ENCODE assay signal across 9 mouse cellular contexts in the genomic region with DNA sequence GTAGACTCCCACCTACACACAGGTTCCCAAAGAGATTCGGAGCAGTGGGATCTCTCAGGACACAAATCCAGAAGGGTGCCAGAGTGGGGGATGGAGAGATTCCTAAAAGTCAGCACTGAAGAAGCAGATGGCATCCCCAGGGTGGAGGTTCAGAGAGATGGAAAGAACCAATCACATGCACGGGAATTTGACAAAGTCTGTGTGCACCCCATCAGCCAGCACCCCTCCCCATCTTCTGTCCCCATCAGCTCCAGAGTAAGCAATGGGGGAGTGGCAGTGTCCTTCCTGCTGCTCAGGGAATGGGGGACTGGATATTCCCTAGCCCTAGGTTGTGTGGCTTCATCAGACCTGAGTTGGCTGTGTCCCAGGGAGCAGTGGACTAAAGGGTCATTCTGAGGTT. TPM values are rescaled to one million over a fixed set of nuclear protein-coding genes. Genes with fewer than 3 reads are reported as not detected.
DNase-seq lines count a peak whose midpoint lies in the region; ATAC-seq and TF ChIP-seq lines count a peak whose summit lies in the region.
"Had no signal": no experiment of that assay in that cellular context is flagged by ENCODE, and none has a peak within 500 bp of the region (broad histone marks: within the 10 kb centered on the region; RNA-seq: fewer than 3 reads in every experiment).

No protein-coding gene starts in this region.

- no peak for DNase-seq in heart, postnatal 0 days (ENCODE audit: low spot score)
- no peak for DNase-seq in heart, postnatal 4 days
- DNase-seq in cerebellum, adult 8-10 months = peak; percentile 79
- no peak for DNase-seq in hindbrain, embryonic 10.5 days (ENCODE audit: low spot score)
- DNase-seq in midbrain, embryonic 10.5 days (ENCODE audit: low spot score) = no peak
- no peak for DNase-seq in natural killer cell, adult 2 months (ENCODE audit: low spot score in 2 of 2)
- no peak for DNase-seq in right cerebral cortex, postnatal 25 days
- no peak for DNase-seq in thymus, adult 2 months

- peak overlapping the region; percentile 92 for H3K27ac ChIP-seq in heart, postnatal 0 days (ENCODE audit: low read depth)
- H3K27ac ChIP-seq in hindbrain, embryonic 10.5 days = peak overlapping the region; percentile 78; the same call in 1 of the 2 replicates
- H3K27ac ChIP-seq in midbrain, embryonic 10.5 days (replicated peaks) = no peak overlapping the region
- H3K27ac ChIP-seq in thymus, adult 2 months (ENCODE audit: control insufficient read depth, insufficient read depth, low read length) = no peak overlapping the region

- peaks cover 28% of the 10 kb centered on the region for H3K4me1 ChIP-seq in heart, postnatal 0 days (ENCODE audit: control insufficient read depth, insufficient read depth)
- H3K4me1 ChIP-seq in hindbrain, embryonic 10.5 days (replicated peaks) = peaks cover 41% of the 10 kb centered on the region
- peaks cover 27% of the 10 kb centered on the region for H3K4me1 ChIP-seq in midbrain, embryonic 10.5 days
- H3K4me1 ChIP-seq in thymus, adult 2 months (replicated peaks; ENCODE audit: control insufficient read depth, insufficient read depth, low read length) = no peaks in the 10 kb centered on the region

- TF ChIP-seq POLR2A in thymus, adult 2 months (IDR thresholded peaks at IDR 0.05; ENCODE audit: control insufficient read depth, extremely low read depth, insufficient read depth, low read length, poor library complexity) = no peak

- peak; percentile 9; the same call in 1 of the 2 replicates for ATAC-seq in heart, postnatal 0 days (ENCODE audit: insufficient read depth, low read depth)

- H3K4me3 ChIP-seq in heart, postnatal 0 days (ENCODE audit: low read depth, low read length) = peak overlapping the region; percentile 56
- H3K4me3 ChIP-seq in hindbrain, embryonic 10.5 days = peak overlapping the region; percentile 45
- peak overlapping the region; percentile 57 for H3K4me3 ChIP-seq in midbrain, embryonic 10.5 days
- no peak overlapping the region for H3K4me3 ChIP-seq in thymus, adult 2 months (ENCODE audit: control insufficient read depth, insufficient read depth, low read length)

- 0% methylated on average over 2 of the region's 2 CpGs for WGBS in heart, postnatal 0 days
- WGBS in hindbrain, embryonic 10.5 days = 15% methylated on average over 2 of the region's 2 CpGs
- WGBS in midbrain, embryonic 10.5 days = 13% methylated on average over 2 of the region's 2 CpGs
- 0% methylated on average over 2 of the region's 2 CpGs for WGBS in thymus, adult 2 months

- H3K4me2 ChIP-seq in heart, postnatal 0 days (ENCODE audit: low read depth, low read length) = peak overlapping the region; percentile 74

- H3K9me3 ChIP-seq in heart, postnatal 0 days (replicated peaks; ENCODE audit: control insufficient read depth, low read length) = no peaks in the 10 kb centered on the region
- H3K9me3 ChIP-seq in hindbrain, embryonic 10.5 days = no peaks in the 10 kb centered on the region
- H3K9me3 ChIP-seq in midbrain, embryonic 10.5 days (replicated peaks) = no peaks in the 10 kb centered on the region

- peak overlapping the region; percentile 64 for H3K9ac ChIP-seq in heart, postnatal 0 days (replicated peaks; ENCODE audit: low read depth, low read length)

- 0 out of 2 replicates have a peak, but pooled peaks cover 2% of the 10 kb centered on the region for H3K27me3 ChIP-seq in heart, postnatal 0 days (ENCODE audit: control insufficient read depth, insufficient read depth, low read length)
- H3K27me3 ChIP-seq in hindbrain, embryonic 10.5 days (ENCODE audit: insufficient read depth, poor library complexity, severe bottlenecking) = peaks cover 73% of the 10 kb centered on the region
- peaks cover 70% of the 10 kb centered on the region for H3K27me3 ChIP-seq in midbrain, embryonic 10.5 days (ENCODE audit: low read depth, poor library complexity, severe bottlenecking)
- H3K27me3 ChIP-seq in thymus, adult 2 months (ENCODE audit: control insufficient read depth, insufficient read depth, low read length) = peaks cover 9% of the 10 kb centered on the region; the same call in 1 of the 2 replicates

- 0 out of 2 replicates have a peak, but pooled peaks cover 7% of the 10 kb centered on the region for H3K36me3 ChIP-seq in heart, postnatal 0 days (replicated peaks; ENCODE audit: control insufficient read depth, insufficient read depth, low read length)
- H3K36me3 ChIP-seq in hindbrain, embryonic 10.5 days = no peaks in the 10 kb centered on the region
- H3K36me3 ChIP-seq in midbrain, embryonic 10.5 days = no peaks in the 10 kb centered on the region
- no peaks in the 10 kb centered on the region for H3K36me3 ChIP-seq in thymus, adult 2 months (ENCODE audit: control insufficient read depth, insufficient read depth, low read length)

- no peak for TF ChIP-seq CTCF in heart, postnatal 0 days (IDR thresholded peaks at IDR 0.05; ENCODE audit: low read depth)
- no peak for TF ChIP-seq CTCF in thymus, adult 2 months (IDR thresholded peaks at IDR 0.05; ENCODE audit: borderline replicate concordance, control insufficient read depth, extremely low read depth, insufficient read depth, low read length, poor library complexity)

- no peak for TF ChIP-seq EP300 in heart, postnatal 0 days (IDR thresholded peaks at IDR 0.05; ENCODE audit: low read depth)

RNA-seq across cellular contexts. Expression of gene Epn3, which starts 0.7 kb away (rescaled TPM):
- total RNA-seq in heart, postnatal 0 days (2014; rRNA removed; ENCODE audit: low replicate concordance) = 32.5 and 44.4 TPM in 2 replicates
- 11.4 and 13.3 TPM in 2 replicates for polyA plus RNA-seq in heart, postnatal 0 days (2015; fragmentation: Nextera tagmentation; extraction: Ambion mirVana)
- 10 to 100 TPM; 31.3 to 34.3 TPM for total RNA-seq in heart, postnatal 4 days (2021)
- 1.7 and 1.9 TPM in 2 replicates for polyA plus RNA-seq in hindbrain, embryonic 10.5 days (2016; fragmentation: Nextera tagmentation; extraction: Ambion mirVana)
- 0.57 and 0.80 TPM in 2 replicates for polyA plus RNA-seq in midbrain, embryonic 10.5 days (2016; fragmentation: Nextera tagmentation; extraction: Ambion mirVana)
- 1.8 and 3.3 TPM in 2 replicates for polyA plus RNA-seq in thymus, adult 2 months (2012; rRNA removed)

RNA-seq across cellular contexts. Expression of gene Spata20, which starts 13.1 kb away (rescaled TPM):
- not detected in 2 replicates for total RNA-seq in heart, postnatal 0 days (2014; rRNA removed; ENCODE audit: low replicate concordance)
- 0.30 and 0.56 TPM in 2 replicates for polyA plus RNA-seq in heart, postnatal 0 days (2015; fragmentation: Nextera tagmentation; extraction: Ambion mirVana)
- total RNA-seq in heart, postnatal 4 days (2021) = 1 to 10 TPM in 1 of 2 experiments, under 1 TPM in 1; 0.61 to 1.5 TPM
- 0.05 TPM in 1 of 2 replicates, not detected in the other for polyA plus RNA-seq in hindbrain, embryonic 10.5 days (2016; fragmentation: Nextera tagmentation; extraction: Ambion mirVana)
- polyA plus RNA-seq in midbrain, embryonic 10.5 days (2016; fragmentation: Nextera tagmentation; extraction: Ambion mirVana) = 0.12 TPM in 1 of 2 replicates, not detected in the other
- polyA plus RNA-seq in thymus, adult 2 months (2012; rRNA removed) = 0.04 and 0.39 TPM in 2 replicates
- polyA plus RNA-seq: liver, embryonic 16.5 days had no signal

RNA-seq across cellular contexts. Expression of gene Mycbpap, which starts 22.5 kb away (rescaled TPM):
- 3.2 and 4.7 TPM in 2 replicates for total RNA-seq in heart, postnatal 0 days (2014; rRNA removed; ENCODE audit: low replicate concordance)
- polyA plus RNA-seq in heart, postnatal 0 days (2015; fragmentation: Nextera tagmentation; extraction: Ambion mirVana) = 3.5 and 3.7 TPM in 2 replicates
- 1 to 10 TPM; 5.9 to 6.3 TPM for total RNA-seq in heart, postnatal 4 days (2021)
- 3.9 and 4.6 TPM in 2 replicates for polyA plus RNA-seq in hindbrain, embryonic 10.5 days (2016; fragmentation: Nextera tagmentation; extraction: Ambion mirVana)
- 2.7 and 2.9 TPM in 2 replicates for polyA plus RNA-seq in midbrain, embryonic 10.5 days (2016; fragmentation: Nextera tagmentation; extraction: Ambion mirVana)
- 0.13 and 0.19 TPM in 2 replicates for polyA plus RNA-seq in thymus, adult 2 months (2012; rRNA removed)
- polyA plus RNA-seq: liver, embryonic 16.5 days had no signal

RNA-seq across cellular contexts. Expression of gene Cacna1g, which starts 25.0 kb away (rescaled TPM):
- 29.6 and 46.2 TPM in 2 replicates for total RNA-seq in heart, postnatal 0 days (2014; rRNA removed; ENCODE audit: low replicate concordance)
- polyA plus RNA-seq in heart, postnatal 0 days (2015; fragmentation: Nextera tagmentation; extraction: Ambion mirVana) = 6.9 and 7.4 TPM in 2 replicates
- 10 to 100 TPM; 48.7 to 52.8 TPM for total RNA-seq in heart, postnatal 4 days (2021)
- 5.3 and 7.7 TPM in 2 replicates for polyA plus RNA-seq in hindbrain, embryonic 10.5 days (2016; fragmentation: Nextera tagmentation; extraction: Ambion mirVana)
- polyA plus RNA-seq in midbrain, embryonic 10.5 days (2016; fragmentation: Nextera tagmentation; extraction: Ambion mirVana) = 8.1 and 9.1 TPM in 2 replicates
- polyA plus RNA-seq in thymus, adult 2 months (2012; rRNA removed) = 2.3 and 6.5 TPM in 2 replicates

RNA-seq across cellular contexts. Expression of gene Rsad1, which starts 50.0 kb away (rescaled TPM):
- total RNA-seq in heart, postnatal 0 days (2014; rRNA removed; ENCODE audit: low replicate concordance) = 14.5 and 17.7 TPM in 2 replicates
- polyA plus RNA-seq in heart, postnatal 0 days (2015; fragmentation: Nextera tagmentation; extraction: Ambion mirVana) = 9.2 and 9.8 TPM in 2 replicates
- 10 to 100 TPM; 12.3 to 13.0 TPM for total RNA-seq in heart, postnatal 4 days (2021)
- polyA plus RNA-seq in hindbrain, embryonic 10.5 days (2016; fragmentation: Nextera tagmentation; extraction: Ambion mirVana) = 3.6 and 4.3 TPM in 2 replicates
- polyA plus RNA-seq in midbrain, embryonic 10.5 days (2016; fragmentation: Nextera tagmentation; extraction: Ambion mirVana) = 4.6 and 5.1 TPM in 2 replicates
- 5.4 and 6.8 TPM in 2 replicates for polyA plus RNA-seq in thymus, adult 2 months (2012; rRNA removed)

Comparison
In these comparisons a context has a peak if more than half of its experiments do, and no peak if none do; other contexts are left out.
1. H3K27ac ChIP-seq: peak in heart, postnatal 0 days (single experiment) and hindbrain, embryonic 10.5 days (single experiment); none in midbrain, embryonic 10.5 days (single experiment) and thymus, adult 2 months (single experiment).